Mouse (Mus musculus): ENCODE data around the gene Rac2. TPM values are rescaled to one million over a fixed set of nuclear protein-coding genes. Genes with fewer than 3 reads are reported as not detected.

The Rac2 gene
- total RNA-seq, 2 experiments from 2014 or later = 2.1 to 2.6 TPM

DNA sequence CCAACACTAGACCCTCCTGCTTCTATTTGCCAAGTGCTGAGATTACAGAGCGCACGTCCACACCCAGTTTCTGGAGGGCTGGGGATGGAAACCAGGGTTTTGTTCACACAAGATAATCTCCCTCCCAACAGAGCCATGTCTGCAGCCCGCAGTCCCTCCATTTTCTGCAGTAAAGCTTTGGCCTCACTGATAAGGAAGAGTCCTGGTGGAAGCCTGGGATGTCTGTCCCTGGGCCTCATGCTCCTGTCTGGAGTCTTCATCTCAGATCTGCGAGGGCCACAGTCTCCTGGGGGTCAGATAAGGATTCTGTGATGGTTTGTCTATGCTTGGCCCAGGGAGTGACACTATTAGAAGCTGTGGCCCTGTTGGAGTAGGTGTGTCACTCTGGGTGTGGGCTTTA, 15.5 kb upstream of the Rac2 start:
- no peak for DNase-seq

DNA sequence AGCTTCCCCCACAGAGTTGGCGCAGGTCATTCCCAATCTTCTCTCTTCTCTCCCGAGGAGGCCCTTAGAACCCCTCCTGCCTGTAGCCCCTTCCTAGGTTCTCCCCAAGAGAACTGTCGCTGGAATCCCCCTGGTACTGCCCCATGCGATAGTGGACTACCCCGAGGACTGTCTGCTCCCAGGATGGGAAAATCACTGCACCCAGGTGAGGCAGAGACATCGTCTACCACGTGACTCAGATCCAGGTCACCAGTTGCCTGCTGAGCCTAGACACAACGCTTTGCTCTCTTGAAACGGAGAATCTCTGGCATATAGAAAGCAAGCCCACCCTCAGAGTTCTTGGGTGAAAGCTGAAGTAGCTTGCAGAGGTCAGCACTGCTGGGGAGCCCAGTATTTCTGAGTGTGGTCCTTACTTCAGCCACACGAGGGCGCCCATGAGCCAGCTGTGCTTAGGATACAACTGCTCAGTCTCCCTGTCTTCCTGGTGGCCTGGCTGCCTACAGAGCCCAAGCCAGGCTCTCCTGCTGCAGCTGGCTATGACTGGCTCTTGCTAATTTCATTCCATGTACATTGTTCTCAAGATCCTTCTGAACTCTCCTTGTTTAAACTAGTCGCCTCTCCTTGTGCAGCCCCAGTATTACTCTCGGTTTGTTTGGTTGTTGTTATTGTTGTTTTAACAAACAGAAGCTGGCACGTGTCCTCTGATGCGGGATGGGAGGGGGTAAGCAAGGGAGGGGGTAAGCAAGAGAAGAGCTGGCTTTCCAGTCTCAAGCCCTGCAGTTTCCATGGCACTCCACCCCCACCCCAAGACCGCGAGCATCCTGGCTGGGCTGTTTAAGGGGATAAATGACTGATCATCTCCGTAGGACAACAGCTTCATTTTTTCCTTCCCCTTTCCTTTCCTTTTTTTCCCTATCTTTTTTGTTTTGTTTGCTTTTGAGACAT, 14.7 kb upstream of the Rac2 start:
- peak; percentile 90 for DNase-seq

DNA sequence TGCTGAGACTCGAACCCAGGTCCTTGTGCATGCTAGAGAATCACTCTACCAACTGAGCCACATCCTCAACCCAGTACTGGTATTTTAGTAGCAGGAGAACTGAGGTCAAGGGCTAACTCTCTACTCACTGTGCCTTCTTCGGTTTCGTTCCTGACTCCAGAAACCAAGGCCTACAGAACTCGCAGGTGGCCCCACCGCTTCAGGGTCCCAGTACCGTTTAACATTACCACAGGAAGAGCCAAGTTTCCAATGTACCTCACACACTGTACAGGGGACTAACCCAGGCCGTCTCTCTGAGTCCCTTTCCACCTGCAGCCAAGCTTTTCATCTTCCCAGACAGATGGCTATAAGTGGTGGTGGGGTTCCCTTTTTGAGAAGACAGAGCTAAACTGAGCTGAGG, 12.8 kb upstream of the Rac2 start:
- DNase-seq = no peak

DNA sequence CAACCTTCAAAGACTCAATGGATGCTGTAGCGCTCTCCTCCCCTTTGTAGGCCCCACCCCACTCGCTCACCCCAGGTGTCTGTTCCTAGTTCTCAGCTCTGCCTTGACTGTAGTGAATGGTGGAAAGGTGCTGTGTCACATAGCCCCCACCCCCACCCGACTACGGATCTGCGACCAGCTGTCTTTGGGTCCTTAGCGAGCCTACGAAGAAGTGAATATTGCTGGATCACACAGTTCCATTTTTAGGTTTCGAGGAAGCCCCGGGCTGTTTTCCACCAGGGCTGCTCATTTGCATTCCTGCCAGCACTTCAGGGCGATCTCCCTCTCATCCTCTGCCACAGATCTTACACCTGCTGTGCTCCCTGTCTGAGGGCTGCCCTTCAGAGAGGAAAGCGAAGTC, 10.8 kb upstream of the Rac2 start:
- no peak for DNase-seq

DNA sequence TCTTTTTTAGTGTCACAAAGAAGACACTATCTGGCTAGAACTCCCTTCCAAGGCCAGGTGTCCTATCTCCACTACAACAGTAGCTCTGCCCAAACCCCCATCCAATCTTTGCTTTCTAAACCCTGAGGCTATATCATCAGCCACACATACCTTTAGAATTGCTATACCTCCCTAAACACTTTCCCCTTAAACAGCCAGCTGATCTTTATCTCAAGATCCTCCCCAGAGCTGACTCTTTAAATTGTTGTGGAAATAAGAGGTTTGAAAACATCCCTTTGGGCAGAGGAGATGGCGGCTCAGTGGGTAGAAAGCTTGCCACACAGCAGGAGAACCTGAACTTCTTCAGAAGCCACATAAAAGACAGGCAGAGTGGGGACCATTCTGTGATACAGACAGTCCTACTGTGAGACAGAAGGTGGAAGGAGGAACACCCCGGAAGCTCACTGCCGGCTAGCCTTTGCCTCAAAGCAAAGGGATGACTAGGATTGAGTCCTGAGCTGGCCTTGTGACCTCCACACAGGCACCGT, 3.8 kb upstream of the Rac2 start:
- no peak for DNase-seq

DNA sequence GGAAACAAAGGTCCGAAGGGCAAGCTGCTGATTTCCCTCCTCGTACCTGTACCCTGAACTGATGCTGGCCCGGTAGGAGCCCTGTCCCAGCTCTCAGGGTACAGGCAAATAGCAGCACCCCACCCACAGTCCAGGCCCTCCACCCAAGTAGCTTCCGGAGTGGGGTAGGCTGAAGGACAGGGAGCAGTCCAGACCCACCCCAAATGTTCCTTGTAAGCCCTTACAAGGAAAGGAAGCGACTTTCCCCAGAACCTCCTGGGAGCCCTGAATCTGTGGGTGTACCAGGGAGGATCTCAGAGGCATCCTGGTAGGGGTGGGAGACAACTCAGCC, 348 bp downstream of the Rac2 start:
- DNase-seq = no peak

DNA sequence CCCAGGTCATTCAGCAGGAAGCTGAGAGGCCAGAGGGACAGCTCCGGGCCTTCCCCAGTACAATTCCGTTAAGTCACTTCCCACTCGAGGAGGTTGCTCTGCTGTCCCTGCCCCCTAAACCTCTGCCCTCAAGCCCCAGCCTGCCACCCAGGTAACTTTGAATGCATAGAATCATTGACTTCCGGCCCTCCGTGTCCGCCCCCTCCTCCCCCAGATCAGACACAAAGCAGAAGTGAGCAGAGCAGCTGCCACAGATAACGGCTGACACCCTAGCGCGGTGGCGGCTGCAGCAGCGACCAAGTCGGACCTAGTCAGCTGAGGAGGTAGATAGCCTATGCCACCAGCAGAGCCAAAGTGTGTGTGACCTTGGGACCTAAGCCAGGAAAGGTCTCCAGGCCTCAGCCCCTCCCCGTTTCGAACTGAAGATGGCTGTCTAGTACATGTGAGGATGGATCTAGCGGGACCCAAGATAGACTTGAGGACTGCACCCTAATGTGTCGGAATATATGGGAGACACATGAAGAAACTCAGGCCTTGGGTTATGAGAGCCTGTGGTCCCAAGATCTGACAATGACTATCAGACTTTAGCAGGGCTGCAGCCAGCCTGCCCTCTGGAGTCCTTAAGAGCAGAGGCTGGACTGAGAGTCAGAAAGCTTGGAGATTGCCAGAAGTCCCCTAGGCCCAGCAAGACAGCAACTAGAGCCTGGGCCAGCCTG, 871 bp downstream of the Rac2 start:
- peak; percentile 53 for DNase-seq

DNA sequence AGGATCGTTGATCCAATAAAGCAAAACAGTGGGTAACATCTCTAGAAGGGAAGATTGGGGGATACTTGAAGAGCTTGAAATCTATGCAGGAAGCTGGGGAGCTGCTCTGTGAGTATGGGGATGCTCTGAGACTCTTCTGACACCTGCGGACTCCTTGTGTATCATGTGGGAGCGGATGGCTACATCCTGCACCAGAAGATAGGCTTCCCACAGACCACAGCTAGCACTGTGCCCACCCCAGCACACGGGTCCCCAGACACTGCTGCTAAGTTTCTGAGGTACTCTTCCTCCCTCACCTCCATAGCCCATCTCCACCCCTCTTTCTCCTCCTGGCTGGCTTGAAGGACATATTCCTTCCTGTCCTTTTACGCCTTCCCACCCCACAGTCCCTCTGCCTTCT, 2.4 kb downstream of the Rac2 start:
- DNase-seq = no peak

DNA sequence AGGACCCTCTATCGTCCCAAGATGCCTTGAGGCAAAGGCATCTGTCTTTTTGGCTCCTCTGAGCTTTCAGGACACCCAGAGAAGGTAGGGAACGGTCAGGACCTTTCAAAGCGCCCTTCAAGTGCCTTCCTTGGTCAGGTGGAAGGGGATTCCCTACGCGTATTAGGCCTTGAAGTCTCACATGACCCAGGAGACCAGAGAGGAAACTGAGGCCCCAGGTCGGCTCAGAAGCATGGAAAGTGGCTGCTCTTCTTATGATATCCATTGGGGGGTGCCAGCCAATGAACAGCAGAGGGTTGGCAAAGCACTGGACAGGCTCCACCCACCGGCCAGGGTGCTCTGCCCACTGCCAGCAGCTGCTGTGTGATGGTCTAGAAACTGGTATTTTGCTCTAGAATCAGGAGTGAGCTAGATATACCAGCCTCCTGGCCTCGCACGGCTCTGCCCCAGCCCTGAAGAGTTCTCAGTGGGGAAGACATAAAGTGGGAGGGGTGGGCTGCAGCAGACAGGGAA, 4.9 kb downstream of the Rac2 start:
- no peak for DNase-seq

DNA sequence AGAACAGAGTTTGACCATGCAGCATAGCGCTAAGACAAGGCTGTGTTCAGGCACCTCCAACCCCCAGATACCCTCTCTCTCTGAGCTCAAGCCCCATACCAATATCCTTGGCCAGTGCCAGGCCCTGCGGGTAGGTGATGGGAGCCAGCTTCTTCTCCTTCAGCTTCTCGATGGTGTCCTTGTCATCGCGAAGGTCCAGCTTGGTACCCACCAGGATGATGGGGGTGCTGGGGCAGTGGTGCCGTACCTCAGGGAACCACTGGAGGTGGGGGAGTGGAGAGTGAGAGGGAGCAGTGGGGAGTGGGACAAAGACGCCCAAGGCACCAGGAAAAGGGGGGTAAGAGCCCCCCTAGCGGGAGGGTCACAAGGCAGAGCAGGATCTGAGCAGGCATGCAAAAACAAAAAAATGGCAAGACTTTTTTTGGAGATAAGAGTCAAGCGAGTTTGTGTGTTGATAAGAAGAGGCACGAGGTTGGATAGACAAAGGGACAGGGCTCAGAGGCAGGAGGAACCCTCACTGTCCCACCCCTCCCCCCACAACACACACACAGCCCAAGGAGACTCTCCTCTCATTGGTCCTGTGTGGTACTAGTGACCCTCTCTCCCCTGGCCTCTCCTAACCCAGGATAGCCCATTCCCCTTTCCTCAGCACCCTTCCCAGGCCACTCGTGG, 7.7 kb downstream of the Rac2 start:
- DNase-seq = no peak

DNA sequence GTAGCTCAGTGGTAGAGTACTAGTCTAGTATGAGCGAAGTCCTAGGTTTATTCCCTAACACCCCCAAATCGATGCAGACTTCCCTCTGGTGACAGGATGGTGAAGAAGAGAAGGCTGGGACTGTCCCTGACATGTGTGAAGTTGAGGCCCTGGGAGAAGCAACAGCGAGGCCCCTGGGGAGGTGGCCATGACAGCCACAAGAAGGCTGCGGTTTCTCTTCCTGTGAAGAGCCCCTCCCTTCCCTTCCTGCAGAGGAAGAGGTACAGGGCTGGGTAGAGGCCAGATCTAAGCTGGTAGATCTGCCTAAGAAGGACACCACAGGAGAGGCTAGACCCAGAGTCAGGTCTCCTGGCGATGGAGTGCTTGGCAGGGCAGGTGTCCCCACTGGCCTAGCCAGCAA, 8.6 kb downstream of the Rac2 start:
- DNase-seq = no peak

DNA sequence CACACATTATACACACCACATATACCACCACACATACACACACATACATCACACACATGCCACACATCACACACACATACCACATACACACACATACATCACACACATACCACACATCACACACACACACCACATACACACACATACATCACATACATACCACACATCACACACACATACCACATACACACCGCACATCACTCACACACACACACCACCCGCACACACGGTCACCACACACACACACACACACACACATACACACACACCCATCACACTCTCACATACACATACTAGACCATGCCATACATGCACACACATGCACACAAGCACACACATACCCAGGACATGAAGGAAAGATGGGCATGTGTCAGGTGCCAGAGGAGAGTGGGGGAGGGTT, 9.2 kb downstream of the Rac2 start:
- DNase-seq = no peak

DNA sequence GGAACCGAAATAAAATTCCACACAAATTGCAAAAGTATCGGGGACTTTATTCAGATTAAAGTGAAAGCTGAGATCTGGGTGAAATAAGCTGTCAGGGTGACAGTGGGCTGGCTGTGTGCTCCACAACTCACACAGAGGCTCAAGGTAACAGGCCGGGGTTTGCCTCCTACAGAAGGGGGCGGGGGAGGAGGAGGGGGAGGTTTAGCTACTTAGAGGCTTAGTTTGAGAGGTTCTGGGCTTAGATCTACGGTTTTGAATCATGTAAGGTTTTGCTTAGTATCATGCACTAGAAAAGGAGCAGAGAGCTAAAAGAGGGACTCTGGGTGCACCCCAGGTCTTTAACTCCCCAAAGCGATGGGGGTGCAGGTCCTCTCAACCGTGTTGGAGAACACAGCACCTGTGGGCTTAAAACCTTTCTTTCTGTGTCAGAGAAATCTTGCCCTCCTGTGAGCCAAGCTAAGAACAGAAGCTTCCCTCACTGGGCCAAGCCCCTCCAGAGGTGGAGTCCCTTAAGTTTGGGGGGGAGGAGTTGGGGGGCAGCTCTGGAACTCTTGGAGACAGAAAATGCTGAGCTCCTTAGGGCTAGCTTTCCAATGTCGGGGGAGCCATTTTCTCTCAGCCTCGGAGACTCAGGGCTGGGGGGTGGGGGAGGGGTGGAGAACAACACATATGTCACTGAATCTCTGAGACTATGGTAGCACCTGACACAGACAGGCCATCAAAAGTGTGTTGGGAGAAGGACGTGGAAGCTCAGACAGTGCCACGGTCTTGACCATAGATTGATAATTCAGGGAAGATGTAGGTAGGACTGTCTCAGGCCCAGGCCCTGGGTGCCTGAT, 13.2 kb downstream of the Rac2 start:
- DNase-seq = no peak

DNA sequence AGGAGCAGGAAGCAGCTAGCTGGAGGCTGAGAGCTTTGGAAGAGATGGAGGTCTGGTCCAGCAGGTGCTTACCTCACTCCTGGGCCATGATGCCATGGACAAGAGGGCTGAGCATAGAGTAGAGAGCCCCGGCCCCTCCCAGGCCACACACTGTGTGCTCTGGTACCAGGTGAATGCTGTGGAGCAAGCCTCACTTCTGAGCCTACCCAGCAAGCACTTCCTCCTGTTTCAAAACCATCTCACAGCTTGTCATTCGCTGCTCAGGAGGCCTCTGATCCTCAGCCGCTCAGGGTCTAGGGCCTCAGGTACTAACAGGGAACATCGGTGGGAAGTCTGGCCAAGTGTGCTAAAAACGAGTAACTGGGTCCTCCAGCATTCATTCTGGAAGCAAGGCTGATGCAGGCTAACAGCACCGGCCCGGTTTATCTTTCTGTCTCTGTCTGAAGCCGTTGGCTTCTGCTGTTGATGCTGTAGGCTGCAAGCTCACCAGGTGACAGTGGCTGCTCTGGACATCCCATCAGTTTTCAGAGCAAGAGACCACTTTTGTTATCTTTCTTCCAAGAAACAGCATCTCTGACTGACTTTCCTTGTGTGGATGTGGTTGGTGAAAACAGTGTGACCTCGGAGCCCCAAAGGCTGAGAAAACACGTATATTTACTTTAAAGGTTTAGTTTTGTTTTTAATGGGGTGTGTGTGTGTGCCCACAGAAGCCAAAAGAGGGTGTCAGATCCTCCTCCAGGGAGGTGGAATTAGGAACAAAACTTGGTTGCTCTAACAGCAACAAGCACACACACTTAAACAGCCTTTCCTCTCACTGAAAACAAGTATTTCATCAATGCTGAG, 14.7 kb downstream of the Rac2 start:
- no peak for DNase-seq

DNA sequence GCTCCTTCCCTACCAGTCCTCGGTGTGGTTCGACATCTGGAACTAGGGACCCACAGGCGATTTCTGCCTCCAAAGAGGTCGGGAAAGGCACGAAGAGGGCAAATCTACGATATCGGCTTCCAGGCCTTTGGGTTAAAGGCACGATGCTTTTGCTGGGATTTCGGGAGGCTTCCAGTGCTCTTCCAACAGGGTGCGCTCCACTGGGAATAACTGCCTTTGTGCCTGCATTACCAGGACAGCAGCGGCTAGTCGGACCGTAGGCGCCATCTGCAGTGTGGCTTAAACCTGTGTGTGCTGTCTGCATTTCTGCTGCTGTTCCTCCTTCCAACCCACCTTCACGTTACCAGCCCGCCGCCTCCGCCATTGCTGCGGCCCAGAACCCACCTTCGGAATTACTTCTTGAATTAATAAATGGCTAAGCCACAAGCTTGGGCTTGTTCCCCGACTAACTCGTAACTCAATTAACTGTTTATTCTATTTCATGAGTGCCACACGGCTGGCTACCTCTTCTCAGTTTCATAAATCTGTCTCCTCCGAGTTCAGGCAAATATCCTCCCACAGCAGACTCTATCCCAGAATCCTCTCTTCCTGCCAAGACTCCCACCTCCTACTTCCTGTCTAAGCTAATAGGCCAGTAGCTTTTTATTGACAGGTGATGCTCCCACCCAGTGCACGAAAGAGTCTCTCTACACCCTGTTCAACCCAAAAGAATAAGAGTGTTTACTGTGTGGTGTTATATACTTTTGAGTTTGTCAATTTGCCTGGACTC, 17.9 kb downstream of the Rac2 start:
- peak; percentile 29 for DNase-seq

DNA sequence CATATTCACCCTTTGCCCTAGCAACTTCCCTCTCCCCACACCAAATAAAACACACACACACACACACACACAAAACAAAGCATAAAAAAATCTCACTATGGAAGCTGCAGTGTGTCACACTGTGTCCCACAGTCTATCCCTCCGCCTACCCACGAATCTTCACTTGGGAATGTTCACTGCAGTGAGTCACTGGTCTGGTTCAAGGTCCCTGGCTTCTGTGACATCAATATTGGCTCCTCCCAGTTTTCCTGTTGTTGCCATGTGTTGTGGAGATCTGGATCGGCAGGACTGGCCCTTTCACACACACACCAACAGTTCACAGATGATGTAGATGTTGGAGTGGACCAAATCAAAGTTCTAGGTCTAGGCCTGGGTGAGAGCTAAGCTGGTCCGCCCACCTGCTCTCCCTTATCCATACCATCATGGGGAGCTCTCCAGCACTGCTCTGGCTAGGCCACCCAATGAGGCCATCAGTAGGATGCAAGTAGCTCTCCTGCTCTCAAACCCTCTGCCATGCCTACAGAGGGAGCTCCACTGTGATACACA, 23.3 kb downstream of the Rac2 start:
- DNase-seq = no peak

DNA sequence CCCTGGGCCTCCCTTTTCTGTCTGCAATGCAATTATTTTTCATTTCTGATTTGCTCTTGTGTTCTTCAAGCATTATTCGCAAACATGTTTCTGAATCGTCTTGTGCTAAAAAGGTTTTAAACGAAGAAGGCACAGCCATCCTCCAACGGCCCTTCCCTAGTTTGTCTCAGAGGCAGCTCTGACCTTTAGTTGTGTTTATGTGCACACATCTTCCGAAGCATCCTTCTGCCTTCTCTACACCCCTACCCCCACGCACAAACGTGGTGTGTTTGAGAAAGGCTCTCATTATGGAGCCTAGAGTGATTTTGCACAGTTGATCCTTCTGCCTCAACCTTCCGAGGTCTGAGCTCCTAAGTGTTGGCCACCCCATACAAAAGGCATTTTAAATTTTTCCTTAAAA, 23.9 kb downstream of the Rac2 start:
- DNase-seq = no peak

DNA sequence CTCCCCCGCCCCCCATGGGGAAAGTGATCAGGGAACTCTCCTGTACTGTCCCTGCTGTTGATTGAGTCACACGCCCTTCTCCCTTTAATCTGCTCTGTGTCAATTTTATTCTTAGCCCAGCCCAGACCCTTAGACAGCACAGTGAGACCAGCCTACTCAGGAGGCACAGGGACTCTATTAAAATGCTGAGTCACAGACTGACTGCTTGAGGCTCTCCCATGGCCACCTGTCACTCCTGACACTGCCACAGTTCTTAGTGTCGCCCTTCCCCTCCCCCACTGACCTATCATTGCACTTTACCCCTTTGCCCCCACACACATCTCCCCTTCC, 24.3 kb downstream of the Rac2 start:
- no peak for DNase-seq

DNA sequence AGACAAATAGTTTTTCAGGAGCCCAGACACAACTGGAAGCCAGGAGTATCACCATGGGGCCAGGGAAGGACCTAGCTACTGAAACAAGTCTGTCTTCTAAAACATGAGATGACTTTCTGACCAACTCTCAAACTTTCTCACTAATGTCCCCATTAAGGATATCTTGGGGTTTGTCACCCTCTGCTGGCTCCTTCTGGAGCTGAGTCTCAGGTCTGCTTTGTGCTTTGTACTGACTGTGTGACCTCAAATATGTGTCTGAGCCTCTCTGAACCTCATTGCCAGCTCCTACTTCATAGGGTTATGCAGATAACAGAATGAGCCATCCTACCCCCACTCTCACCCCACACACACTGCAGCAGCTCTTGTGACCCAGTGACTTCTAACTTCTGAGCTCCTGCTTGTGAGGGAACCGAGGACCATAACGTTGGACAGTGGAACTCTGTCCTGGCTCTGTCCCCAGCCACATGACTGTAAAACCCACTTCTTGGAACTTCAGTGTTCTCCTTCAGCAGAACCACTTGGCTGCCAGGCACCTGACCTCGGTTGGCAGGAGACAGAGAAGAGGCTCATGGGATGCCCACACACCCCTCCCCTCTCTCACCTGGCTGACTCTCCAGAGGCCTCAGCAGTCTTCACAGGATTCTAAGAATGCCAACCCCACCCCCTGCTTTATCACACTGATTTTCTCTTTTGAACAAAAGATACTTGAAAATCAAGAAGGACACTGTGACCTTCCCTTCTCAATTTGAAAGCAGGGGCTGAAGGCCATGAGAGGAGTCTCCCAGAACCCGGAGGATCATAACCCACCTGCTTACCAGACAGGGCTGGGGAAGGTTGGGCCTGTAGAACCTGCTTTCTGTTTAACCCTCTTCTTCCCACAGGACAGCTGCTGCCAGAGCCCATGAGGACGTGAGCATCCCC, 24.9 kb downstream of the Rac2 start:
- DNase-seq = peak; percentile 41

Data from heart, postnatal 4 days (tissue).